Mouse (Mus musculus) C2C12 (cell line): Measurements from ENCODE around the gene Rabgap1l.

Source experiments
- CTCF ChIP-seq: IDR thresholded peaks from one replicate; pipeline ENCODE4 v1.5.1; 2011; ENCODE audit not compliant: control insufficient read depth, insufficient read depth, insufficient read length
- USF1 ChIP-seq: IDR thresholded peaks from one replicate; pipeline ENCODE4 v1.6.1; 2011; ENCODE audit warnings: low read depth, mild to moderate bottlenecking, control low read depth, moderate library complexity

GRCm38 (mm10) chr1:160787926-160788325, 5.1 kb downstream of the Rabgap1l start:
- no peak for TF ChIP-seq CTCF
- TF ChIP-seq USF1, result no peak
